Mouse (Mus musculus): ENCODE measurements around the gene Jak1. TPM values are rescaled to one million over a fixed set of nuclear protein-coding genes. Genes with fewer than 3 reads are reported as not detected.

The Jak1 gene
- total and polyA plus RNA-seq, 2 experiments from 2014 or later, result 68.7 to 71.1 TPM

- Histone ChIP-seq H3K27me3 (ENCODE audit: insufficient read depth, low read length) (no peaks in the 10 kb centered on the region), H3K4me2 (ENCODE audit: low read depth) (no peak overlapping the region), H3K9me3 (ENCODE audit: low read length) (no peaks in the 10 kb centered on the region), H3K27ac (ENCODE audit: low read depth, low read length) (no peak overlapping the region), H3K4me1 (ENCODE audit: insufficient read depth) (no peaks in the 10 kb centered on the region), H3K4me3 (ENCODE audit: low read depth, low read length) (no peak overlapping the region), H3K9ac (no peak overlapping the region), H3K36me3 (ENCODE audit: insufficient read depth) (peaks cover 7% of the 10 kb centered on the region; the same call in 1 of the 2 replicates)
- TF ChIP-seq CTCF (IDR thresholded peaks at IDR 0.05; ENCODE audit: low read depth), result no peak
- ATAC-seq, result no peak
- DNase-seq, result no peak
- WGBS, result 95% methylated on average over 5 of the region's 5 CpGs
Measured at GRCm38 (mm10) chr4:101192241-101192976, 72.7 kb downstream of the Jak1 start.

DNA sequence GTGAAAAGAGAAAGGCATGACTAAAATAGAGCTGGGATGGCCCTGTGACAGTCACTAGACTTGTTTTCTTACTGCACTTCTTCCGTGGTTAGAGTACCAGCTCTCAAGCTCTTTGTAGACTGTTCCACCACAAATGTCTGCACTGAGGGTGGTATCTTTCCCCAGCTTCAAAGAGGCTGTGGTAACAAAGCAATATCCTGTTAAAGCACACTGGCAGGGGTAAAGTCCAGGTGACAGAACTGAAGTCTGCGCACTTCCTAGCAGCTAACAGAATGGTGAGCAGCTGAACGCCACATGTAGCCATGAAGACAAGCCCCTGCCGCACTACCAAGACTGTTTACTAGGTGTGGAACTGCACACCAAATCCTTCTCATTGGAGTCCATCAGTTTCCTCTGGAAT, 77.7 kb downstream of the Jak1 start:
- no peak overlapping the region for H3K4me2 ChIP-seq (ENCODE audit: low read depth)
- no peak for DNase-seq
- H3K9me3 ChIP-seq (ENCODE audit: low read length), result no peaks in the 10 kb centered on the region
- no peak overlapping the region for H3K9ac ChIP-seq
- 84% methylated on average over 4 of the region's 4 CpGs for whole genome bisulfite sequencing
- H3K27me3 ChIP-seq (ENCODE audit: insufficient read depth, low read length), result no peaks in the 10 kb centered on the region
- H3K4me1 ChIP-seq (ENCODE audit: insufficient read depth), result no peaks in the 10 kb centered on the region
- no peak for ATAC-seq
- H3K36me3 ChIP-seq (ENCODE audit: insufficient read depth), result peaks cover 18% of the 10 kb centered on the region
- H3K27ac ChIP-seq (ENCODE audit: low read depth, low read length), result no peak overlapping the region
- no peak for TF ChIP-seq CTCF (IDR thresholded peaks at IDR 0.05; ENCODE audit: low read depth)
- H3K4me3 ChIP-seq (ENCODE audit: low read depth, low read length), result no peak overlapping the region

- 77% methylated on average over 5 of the region's 5 CpGs for WGBS
- Histone ChIP-seq H3K4me2 (ENCODE audit: low read depth) (no peak overlapping the region), H3K27ac (ENCODE audit: low read depth, low read length) (no peak overlapping the region), H3K4me3 (ENCODE audit: low read depth, low read length) (no peak overlapping the region), H3K27me3 (ENCODE audit: insufficient read depth, low read length) (no peaks in the 10 kb centered on the region), H3K9me3 (ENCODE audit: low read length) (no peaks in the 10 kb centered on the region), H3K36me3 (ENCODE audit: insufficient read depth) (peaks cover 20% of the 10 kb centered on the region), H3K9ac (no peak overlapping the region), H3K4me1 (ENCODE audit: insufficient read depth) (no peaks in the 10 kb centered on the region)
- no peak for TF ChIP-seq CTCF (IDR thresholded peaks at IDR 0.05; ENCODE audit: low read depth)
- ATAC-seq (peak; percentile 25; the same call in 1 of the 2 replicates), DNase-seq (no peak)
Measured at GRCm38 (mm10) chr4:101186591-101186990, 78.5 kb downstream of the Jak1 start.

- no peak for ATAC-seq
- Histone ChIP-seq H3K36me3 (ENCODE audit: insufficient read depth) (peaks cover 15% of the 10 kb centered on the region; the same call in 1 of the 2 replicates), H3K4me3 (ENCODE audit: low read depth, low read length) (no peak overlapping the region), H3K9ac (no peak overlapping the region; the same call in 1 of the 2 replicates), H3K9me3 (ENCODE audit: low read length) (no peaks in the 10 kb centered on the region), H3K27ac (ENCODE audit: low read depth, low read length) (no peak overlapping the region), H3K4me1 (ENCODE audit: insufficient read depth) (no peaks in the 10 kb centered on the region), H3K27me3 (ENCODE audit: insufficient read depth, low read length) (no peaks in the 10 kb centered on the region), H3K4me2 (ENCODE audit: low read depth) (no peak overlapping the region)
- DNase-seq, result no peak
- TF ChIP-seq CTCF (IDR thresholded peaks at IDR 0.05; ENCODE audit: low read depth), result no peak
- WGBS, result 73% methylated on average over 3 of the region's 3 CpGs
Measured at GRCm38 (mm10) chr4:101185216-101185615, 79.9 kb downstream of the Jak1 start.

- Histone ChIP-seq H3K9ac (no peak overlapping the region), H3K27ac (ENCODE audit: low read depth, low read length) (no peak overlapping the region), H3K27me3 (ENCODE audit: insufficient read depth, low read length) (no peaks in the 10 kb centered on the region), H3K9me3 (ENCODE audit: low read length) (no peaks in the 10 kb centered on the region), H3K36me3 (ENCODE audit: insufficient read depth) (peaks cover 15% of the 10 kb centered on the region), H3K4me2 (ENCODE audit: low read depth) (no peak overlapping the region), H3K4me3 (ENCODE audit: low read depth, low read length) (no peak overlapping the region), H3K4me1 (ENCODE audit: insufficient read depth) (no peaks in the 10 kb centered on the region)
- TF ChIP-seq CTCF (IDR thresholded peaks at IDR 0.05; ENCODE audit: low read depth), result no peak
- 84% methylated on average over 9 of the region's 9 CpGs for WGBS
- DNase-seq, result no peak
- ATAC-seq, result no peak
Measured at GRCm38 (mm10) chr4:101182603-101183011, 82.5 kb downstream of the Jak1 start.

- DNase-seq, result no peak
- Histone ChIP-seq H3K9me3 (ENCODE audit: low read length) (no peaks in the 10 kb centered on the region), H3K4me2 (ENCODE audit: low read depth) (no peak overlapping the region), H3K27me3 (ENCODE audit: insufficient read depth, low read length) (no peaks in the 10 kb centered on the region), H3K4me1 (ENCODE audit: insufficient read depth) (no peaks in the 10 kb centered on the region), H3K4me3 (ENCODE audit: low read depth, low read length) (no peak overlapping the region), H3K36me3 (ENCODE audit: insufficient read depth) (peaks cover 19% of the 10 kb centered on the region), H3K9ac (no peak overlapping the region), H3K27ac (ENCODE audit: low read depth, low read length) (no peak overlapping the region)
- WGBS, result 51% methylated on average over 5 of the region's 5 CpGs
- no peak for ATAC-seq
- TF ChIP-seq CTCF (IDR thresholded peaks at IDR 0.05; ENCODE audit: low read depth), result no peak
Measured at GRCm38 (mm10) chr4:101180681-101181080, 84.4 kb downstream of the Jak1 start.

DNA sequence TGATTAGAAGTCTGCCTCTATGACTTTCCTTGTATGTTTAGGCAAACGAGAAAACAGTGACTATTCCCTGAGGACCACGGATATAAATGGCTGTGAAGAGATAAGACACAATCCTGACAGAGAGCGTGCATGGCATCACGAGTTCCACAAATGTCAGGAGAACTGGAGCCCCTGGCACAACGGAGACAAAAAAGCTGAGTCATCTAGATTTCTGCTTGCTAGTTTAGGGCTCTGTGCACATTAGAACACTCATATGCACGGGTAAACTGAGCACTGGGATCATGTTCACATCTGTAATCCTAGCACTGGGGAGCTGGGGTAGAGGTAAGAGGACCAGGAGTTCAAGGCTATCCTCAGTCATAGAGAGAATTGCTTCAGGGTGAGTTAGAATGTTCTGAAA, 85.2 kb downstream of the Jak1 start:
- DNase-seq (no peak), ATAC-seq (no peak)
- H3K9ac ChIP-seq, result no peak overlapping the region
- WGBS, result 76% methylated on average over 6 of the region's 6 CpGs
- H3K9me3 ChIP-seq (ENCODE audit: low read length), result no peaks in the 10 kb centered on the region
- no peak overlapping the region for H3K4me3 ChIP-seq (ENCODE audit: low read depth, low read length)
- H3K4me2 ChIP-seq (ENCODE audit: low read depth), result no peak overlapping the region
- H3K4me1 ChIP-seq (ENCODE audit: insufficient read depth), result no peaks in the 10 kb centered on the region
- H3K27ac ChIP-seq (ENCODE audit: low read depth, low read length), result no peak overlapping the region
- TF ChIP-seq CTCF (IDR thresholded peaks at IDR 0.05; ENCODE audit: low read depth), result no peak
- peaks cover 23% of the 10 kb centered on the region for H3K36me3 ChIP-seq (ENCODE audit: insufficient read depth)
- H3K27me3 ChIP-seq (ENCODE audit: insufficient read depth, low read length), result no peaks in the 10 kb centered on the region

Data from forebrain, postnatal 0 days (tissue).